Mouse (Mus musculus) limb, embryonic 15.5 days (tissue): ENCODE measurements around the gene Tmem135. TPM values are rescaled to one million over a fixed set of nuclear protein-coding genes. Genes with fewer than 3 reads are reported as not detected.

Experiments
- ATAC-seq: fragments of 200-750 bp; cut with Nextera tagmentation; 2 replicates; pipeline ENCODE4 v1.8.0; 2017; ENCODE audit warnings: low read depth, moderate TSS enrichment; ENCODE audit not compliant: insufficient number of reproducible peaks, low FRiP score, low TSS enrichment
- H3K27ac ChIP-seq: fragments of 300-500 bp; sonication (generic); 2 replicates; pipeline ENCODE4 v1.5.1; 2015; ENCODE audit warnings: moderate library complexity, mild to moderate bottlenecking, inconsistent platforms
- H3K27me3 ChIP-seq: fragments of 300-500 bp; sonication (generic); 2 replicates; pipeline ENCODE4 v1.6.1; 2015; ENCODE audit warnings: inconsistent platforms
- H3K36me3 ChIP-seq: fragments of 300-500 bp; sonication (generic); 2 replicates; pipeline ENCODE4 v1.6.1; 2015; ENCODE audit warnings: inconsistent platforms
- H3K4me1 ChIP-seq: fragments of 300-500 bp; sonication (generic); 2 replicates; pipeline ENCODE4 v1.6.1; 2015; ENCODE audit warnings: inconsistent platforms
- H3K4me2 ChIP-seq: fragments of 300-500 bp; sonication (generic); 2 replicates; pipeline ENCODE4 v1.6.1; 2015; ENCODE audit warnings: mild to moderate bottlenecking, inconsistent platforms
- H3K4me3 ChIP-seq: fragments of 300-500 bp; sonication (generic); 2 replicates; pipeline ENCODE4 v1.5.1; 2015; ENCODE audit warnings: mild to moderate bottlenecking, inconsistent platforms
- H3K9ac ChIP-seq: fragments of 300-500 bp; sonication (generic); 2 replicates; pipeline ENCODE4 v1.6.1; 2015; ENCODE audit warnings: inconsistent platforms
- H3K9me3 ChIP-seq: fragments of 300-500 bp; sonication (generic); 2 replicates; pipeline ENCODE4 v1.6.1; 2016; ENCODE audit warnings: inconsistent platforms
- WGBS: fragments of 180-500 bp; shearing (Covaris S2); methylation state at CpG from one replicate; pipeline ENCODE4 v1.1.7; 2015; 5-methylcytosine and 5-hydroxymethylcytosine counted together
- polyA plus RNA-seq: library from polyadenylated mRNA; unstranded; fragments of >200 nt; fragmentation: Nextera tagmentation; extraction: Ambion mirVana; gene quantifications from 2 replicates; pipeline ENCODE4 v1.2.1, GENCODE M21; 2015

The Tmem135 gene
- polyA plus RNA-seq, 1 experiment from 2014 or later: 19.4 TPM

- peaks cover 17% of the 10 kb centered on the region for H3K4me1 ChIP-seq
- H3K4me3 ChIP-seq: no peak overlapping the region
- peak overlapping the region; percentile 61 for H3K27ac ChIP-seq
- no peak overlapping the region for H3K9ac ChIP-seq
- H3K36me3 ChIP-seq: no peaks in the 10 kb centered on the region
- no peaks in the 10 kb centered on the region for H3K9me3 ChIP-seq
- H3K4me2 ChIP-seq: no peak overlapping the region
- 30% methylated on average over 5 of the region's 5 CpGs for WGBS
- no peaks in the 10 kb centered on the region for H3K27me3 ChIP-seq
- 0 out of 2 replicates have a peak, but pooled peaks have one; percentile 55 for ATAC-seq
These were observed 210.6 kb downstream of the Tmem135 start for GRCm38 (mm10) chr7:89193459-89193858.

GRCm38 (mm10) chr7:89183928-89184327, 220.1 kb downstream of the Tmem135 start:
- Histone ChIP-seq H3K27me3 (no peaks in the 10 kb centered on the region), H3K9ac (no peak overlapping the region), H3K27ac (peak overlapping the region; percentile 61), H3K4me2 (no peak overlapping the region), H3K4me1 (0 out of 2 replicates have a peak, but pooled peaks cover 13% of the 10 kb centered on the region), H3K4me3 (no peak overlapping the region), H3K9me3 (no peaks in the 10 kb centered on the region), H3K36me3 (no peaks in the 10 kb centered on the region)
- WGBS: 32% methylated on average over 4 of the region's 4 CpGs
- no peak for ATAC-seq

- Histone ChIP-seq H3K4me1 (peaks cover 19% of the 10 kb centered on the region), H3K36me3 (no peaks in the 10 kb centered on the region), H3K4me3 (no peak overlapping the region), H3K4me2 (no peak overlapping the region), H3K27ac (no peak overlapping the region), H3K27me3 (no peaks in the 10 kb centered on the region), H3K9me3 (no peaks in the 10 kb centered on the region), H3K9ac (no peak overlapping the region)
- ATAC-seq: peak; percentile 59; the same call in 1 of the 2 replicates
- WGBS: 38% methylated on average over 5 of the region's 5 CpGs
These were observed 221.1 kb downstream of the Tmem135 start for GRCm38 (mm10) chr7:89182943-89183342.

GRCm38 (mm10) chr7:89181285-89181684, 222.7 kb downstream of the Tmem135 start:
- Histone ChIP-seq H3K4me2 (no peak overlapping the region), H3K9me3 (no peaks in the 10 kb centered on the region), H3K36me3 (no peaks in the 10 kb centered on the region), H3K9ac (no peak overlapping the region), H3K4me3 (no peak overlapping the region), H3K4me1 (peaks cover 21% of the 10 kb centered on the region), H3K27ac (no peak overlapping the region), H3K27me3 (no peaks in the 10 kb centered on the region)
- WGBS: 31% methylated on average over 1 of the region's 1 CpGs
- ATAC-seq: no peak

GRCm38 (mm10) chr7:89178601-89179000, 225.4 kb downstream of the Tmem135 start:
- H3K9me3 ChIP-seq: no peaks in the 10 kb centered on the region
- ATAC-seq: no peak
- H3K9ac ChIP-seq: no peak overlapping the region
- H3K4me3 ChIP-seq: no peak overlapping the region
- peak overlapping the region; percentile 48 for H3K27ac ChIP-seq
- no peak overlapping the region for H3K4me2 ChIP-seq
- H3K27me3 ChIP-seq: no peaks in the 10 kb centered on the region
- peaks cover 13% of the 10 kb centered on the region for H3K4me1 ChIP-seq
- WGBS: 46% methylated on average over 2 of the region's 2 CpGs
- H3K36me3 ChIP-seq: no peaks in the 10 kb centered on the region

GRCm38 (mm10) chr7:89177926-89178325, 226.1 kb downstream of the Tmem135 start:
- H3K27me3 ChIP-seq: no peaks in the 10 kb centered on the region
- H3K4me3 ChIP-seq: no peak overlapping the region
- H3K9me3 ChIP-seq: no peaks in the 10 kb centered on the region
- H3K27ac ChIP-seq: no peak overlapping the region
- no peak overlapping the region for H3K9ac ChIP-seq
- H3K36me3 ChIP-seq: no peaks in the 10 kb centered on the region
- no peak for ATAC-seq
- H3K4me1 ChIP-seq: peaks cover 12% of the 10 kb centered on the region
- no peak overlapping the region for H3K4me2 ChIP-seq

- ATAC-seq: no peak
- no peaks in the 10 kb centered on the region for H3K36me3 ChIP-seq
- H3K27ac ChIP-seq: no peak overlapping the region
- H3K9me3 ChIP-seq: no peaks in the 10 kb centered on the region
- 88% methylated on average over 4 of the region's 4 CpGs for WGBS
- H3K9ac ChIP-seq: no peak overlapping the region
- peaks cover 13% of the 10 kb centered on the region for H3K4me1 ChIP-seq
- no peaks in the 10 kb centered on the region for H3K27me3 ChIP-seq
- H3K4me2 ChIP-seq: no peak overlapping the region
- H3K4me3 ChIP-seq: no peak overlapping the region
These were observed 229.6 kb downstream of the Tmem135 start for GRCm38 (mm10) chr7:89174430-89174829.

- Histone ChIP-seq H3K4me2 (no peak overlapping the region), H3K27me3 (no peaks in the 10 kb centered on the region), H3K36me3 (no peaks in the 10 kb centered on the region), H3K4me3 (no peak overlapping the region), H3K27ac (no peak overlapping the region), H3K9me3 (no peaks in the 10 kb centered on the region), H3K4me1 (peaks cover 8% of the 10 kb centered on the region), H3K9ac (no peak overlapping the region)
- WGBS: 71% methylated on average over 1 of the region's 1 CpGs
- ATAC-seq: no peak
These were observed 231.0 kb downstream of the Tmem135 start for GRCm38 (mm10) chr7:89173018-89173417.

GRCm38 (mm10) chr7:89171790-89172467, 232.1 kb downstream of the Tmem135 start:
- Histone ChIP-seq H3K36me3 (no peaks in the 10 kb centered on the region), H3K27ac (no peak overlapping the region), H3K27me3 (no peaks in the 10 kb centered on the region), H3K9me3 (no peaks in the 10 kb centered on the region), H3K9ac (no peak overlapping the region), H3K4me1 (peaks cover 5% of the 10 kb centered on the region; the same call in 1 of the 2 replicates), H3K4me2 (no peak overlapping the region), H3K4me3 (no peak overlapping the region)
- ATAC-seq: no peak
- WGBS: 81% methylated on average over 4 of the region's 4 CpGs

GRCm38 (mm10) chr7:89168606-89169005, 235.4 kb downstream of the Tmem135 start:
- no peak overlapping the region for H3K4me2 ChIP-seq
- H3K9me3 ChIP-seq: no peaks in the 10 kb centered on the region
- H3K9ac ChIP-seq: no peak overlapping the region
- no peak overlapping the region for H3K27ac ChIP-seq
- ATAC-seq: no peak
- H3K36me3 ChIP-seq: no peaks in the 10 kb centered on the region
- peaks cover 5% of the 10 kb centered on the region; the same call in 1 of the 2 replicates for H3K4me1 ChIP-seq
- WGBS: 11% methylated on average over 2 of the region's 2 CpGs
- no peaks in the 10 kb centered on the region for H3K27me3 ChIP-seq
- no peak overlapping the region for H3K4me3 ChIP-seq

GRCm38 (mm10) chr7:89165528-89165927, 238.5 kb downstream of the Tmem135 start:
- no peaks in the 10 kb centered on the region for H3K36me3 ChIP-seq
- H3K4me1 ChIP-seq: 0 out of 2 replicates have a peak, but pooled peaks cover 4% of the 10 kb centered on the region
- no peak overlapping the region for H3K27ac ChIP-seq
- no peak overlapping the region for H3K4me2 ChIP-seq
- no peak overlapping the region for H3K9ac ChIP-seq
- no peak for ATAC-seq
- no peak overlapping the region for H3K4me3 ChIP-seq
- no peaks in the 10 kb centered on the region for H3K27me3 ChIP-seq
- 65% methylated on average over 4 of the region's 4 CpGs for WGBS
- no peaks in the 10 kb centered on the region for H3K9me3 ChIP-seq

- no peak overlapping the region for H3K4me3 ChIP-seq
- ATAC-seq: no peak
- no peak overlapping the region for H3K9ac ChIP-seq
- H3K36me3 ChIP-seq: peaks cover 3% of the 10 kb centered on the region; the same call in 1 of the 2 replicates
- no peaks in the 10 kb centered on the region for H3K9me3 ChIP-seq
- no peaks in the 10 kb centered on the region for H3K27me3 ChIP-seq
- 58% methylated on average over 6 of the region's 6 CpGs for WGBS
- H3K27ac ChIP-seq: no peak overlapping the region
- H3K4me1 ChIP-seq: peaks cover 4% of the 10 kb centered on the region; the same call in 1 of the 2 replicates
- H3K4me2 ChIP-seq: no peak overlapping the region
These were observed 242.2 kb downstream of the Tmem135 start for GRCm38 (mm10) chr7:89161610-89162378.
